Mouse (Mus musculus) spleen, postnatal 0 days (tissue): ENCODE results near the gene Ccl11. TPM values are rescaled to one million over a fixed set of nuclear protein-coding genes. Genes with fewer than 3 reads are reported as not detected.

Experiments used
- polyA plus RNA-seq: library from polyadenylated mRNA; unstranded; fragments of >200 nt; fragmentation: Nextera tagmentation; extraction: Ambion mirVana; gene quantifications from 2 replicates; pipeline ENCODE4 v1.2.1, GENCODE M21; 2015

Gene Ccl11
- polyA plus RNA-seq = 1.6 and 2.2 TPM in 2 replicates

DNA sequence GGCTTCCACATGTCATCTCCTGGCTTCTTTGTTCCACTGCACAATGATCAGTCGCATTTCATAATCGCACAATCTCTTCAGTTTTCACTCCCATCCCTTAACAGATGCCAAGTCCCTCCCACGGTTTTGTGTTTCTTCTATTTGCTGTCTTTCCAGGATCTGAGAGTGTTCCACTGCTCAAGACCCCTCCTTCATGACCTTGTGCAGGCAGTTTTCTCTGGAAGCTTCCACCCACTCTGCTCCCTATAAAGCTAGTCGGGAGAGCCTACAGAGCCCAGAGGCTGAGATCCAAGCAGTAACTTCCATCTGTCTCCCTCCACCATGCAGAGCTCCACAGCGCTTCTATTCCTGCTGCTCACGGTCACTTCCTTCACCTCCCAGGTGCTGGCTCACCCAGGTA, at the start of gene Ccl11:
Gene Ccl11 (plus strand): TSS at position 178 of the 400 bp plus-strand sequence.

GRCm38 (mm10) chr11:82035356-82035755, 22.3 kb upstream of the Ccl11 start, which contains the start of gene Ccl2:
Gene Ccl2 (plus strand): TSS chr11:82035571.

GRCm38 (mm10) chr11:82038535-82038934, 19.1 kb upstream of the Ccl11 start, which contains the start of gene Gm17268:
Gene Gm17268 (minus strand): TSS chr11:82038562.

DNA sequence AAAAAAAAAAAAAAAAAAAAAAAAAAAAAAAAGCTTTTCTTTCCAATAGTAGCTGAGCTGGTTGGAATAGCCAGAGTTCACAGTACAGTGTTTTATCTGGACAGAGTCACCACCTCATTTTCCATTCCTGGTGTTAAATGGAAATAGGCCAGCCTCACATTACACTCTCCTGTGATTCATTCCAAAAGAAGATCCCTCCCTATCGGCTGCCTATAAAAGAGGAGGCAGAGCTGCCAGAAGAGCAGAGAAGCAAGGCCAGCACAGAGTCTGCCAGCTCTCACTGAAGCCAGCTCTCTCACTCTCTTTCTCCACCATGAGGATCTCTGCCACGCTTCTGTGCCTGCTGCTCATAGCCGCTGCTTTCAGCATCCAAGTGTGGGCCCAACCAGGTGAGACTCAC, 12.2 kb upstream of the Ccl11 start, which contains the start of gene Ccl7:
Gene Ccl7 (plus strand): TSS at position 242 of the 400 bp plus-strand sequence.

DNA sequence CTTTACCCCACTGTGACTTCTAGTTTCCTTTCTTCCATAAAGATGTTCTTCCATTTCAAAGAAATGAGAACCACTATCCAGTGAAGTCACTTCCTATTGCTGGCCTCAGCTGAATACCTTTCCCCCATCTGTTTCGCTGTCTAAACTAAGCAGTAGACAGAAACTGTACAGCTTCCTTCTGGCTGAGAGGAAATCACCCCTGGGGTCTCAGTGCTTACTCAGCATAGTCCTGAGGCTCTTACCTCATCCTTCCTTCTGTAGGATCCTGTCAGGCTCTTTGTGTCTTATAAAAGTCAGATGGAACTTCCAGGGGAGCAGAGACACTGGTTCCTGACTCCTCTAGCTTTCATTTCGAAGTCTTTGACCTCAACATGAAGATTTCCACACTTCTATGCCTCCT, 43.9 kb downstream of the Ccl11 start, which contains the start of gene Ccl12:
Gene Ccl12 (plus strand): TSS at position 317 of the 400 bp plus-strand sequence.

Other genes with a start within 250 kb of the Ccl11 start
- gene 5530401A14Rik, start 197.2 kb upstream of the Ccl11 start, polyA plus RNA-seq = not detected in 2 replicates
- 1.2 and 1.5 TPM in 2 replicates for gene Asic2, start 89.4 kb upstream of the Ccl11 start, polyA plus RNA-seq
- gene Ccl2, start 22.3 kb upstream of the Ccl11 start, polyA plus RNA-seq = 1.3 and 2.0 TPM in 2 replicates
- gene Gm17268, start 19.3 kb upstream of the Ccl11 start, polyA plus RNA-seq = not detected in 2 replicates
- 0.72 and 1.6 TPM in 2 replicates for gene Ccl7, start 12.1 kb upstream of the Ccl11 start, polyA plus RNA-seq
- gene Ccl12, start 44.0 kb downstream of the Ccl11 start, polyA plus RNA-seq = 0.29 and 1.6 TPM in 2 replicates
- 0.65 TPM in 1 of 2 replicates, not detected in the other for gene Ccl8, start 57.4 kb downstream of the Ccl11 start, polyA plus RNA-seq
- 0.28 TPM in 1 of 2 replicates, not detected in the other for gene Ccl1, start 247.9 kb downstream of the Ccl11 start, polyA plus RNA-seq